Mouse (Mus musculus) stomach, embryonic 16.5 days (tissue): ENCODE results near the gene Kcne4. TPM values are rescaled to one million over a fixed set of nuclear protein-coding genes. Genes with fewer than 3 reads are reported as not detected.

Experiments used
- ATAC-seq: fragments of 200-750 bp; cut with Nextera tagmentation; 2 replicates; pipeline ENCODE4 v1.8.0; 2017; ENCODE audit warnings: moderate number of reproducible peaks, moderate TSS enrichment; ENCODE audit not compliant: insufficient read depth, low FRiP score
- H3K27ac ChIP-seq: fragments of 300-500 bp; sonication (generic); 2 replicates; pipeline ENCODE4 v1.5.1; 2014; ENCODE audit warnings: low read length
- H3K27me3 ChIP-seq: fragments of 300-500 bp; sonication (generic); 2 replicates; pipeline ENCODE4 v1.6.1; 2014; ENCODE audit warnings: low read length, control low read depth, mixed read lengths; ENCODE audit not compliant: control insufficient read depth, insufficient read depth
- H3K36me3 ChIP-seq: fragments of 300-500 bp; sonication (generic); 2 replicates; pipeline ENCODE4 v1.6.1; 2014; ENCODE audit warnings: low read length; ENCODE audit not compliant: control insufficient read depth, insufficient read depth
- H3K4me1 ChIP-seq: fragments of 300-500 bp; sonication (generic); 2 replicates; pipeline ENCODE4 v1.6.1; 2014; ENCODE audit warnings: low read length, control low read depth, mixed read lengths; ENCODE audit not compliant: control insufficient read depth, insufficient read depth
- H3K4me2 ChIP-seq: fragments of 300-500 bp; sonication (generic); 2 replicates; pipeline ENCODE4 v1.6.1; 2014; ENCODE audit warnings: low read depth, low read length, mixed read lengths
- H3K4me3 ChIP-seq: fragments of 300-500 bp; sonication (generic); replicated peaks from 2 replicates; pipeline ENCODE4 v1.5.1; 2014; ENCODE audit warnings: mild to moderate bottlenecking, low read length
- H3K9ac ChIP-seq: fragments of 300-500 bp; sonication (generic); 2 replicates; pipeline ENCODE4 v1.6.1; 2014; ENCODE audit warnings: low read length
- H3K9me3 ChIP-seq: fragments of 300-500 bp; sonication (generic); replicated peaks from 2 replicates; pipeline ENCODE4 v1.6.1; 2016; ENCODE audit warnings: low read length, control low read depth; ENCODE audit not compliant: control insufficient read depth
- WGBS: fragments of 180-500 bp; shearing (Covaris S2); extraction: QIAGEN DNeasy Blood & Tissue Kit; methylation state at CpG from one replicate; pipeline ENCODE4 v1.1.7; 2014; 5-methylcytosine and 5-hydroxymethylcytosine counted together
- polyA plus RNA-seq: library from polyadenylated mRNA; unstranded; fragments of >200 nt; fragmentation: Nextera tagmentation; extraction: Ambion mirVana; gene quantifications from 2 replicates; pipeline ENCODE4 v1.2.1, GENCODE M21; 2015

The Kcne4 gene
- polyA plus RNA-seq, 1 experiment from 2014 or later: 11.5 TPM

DNA sequence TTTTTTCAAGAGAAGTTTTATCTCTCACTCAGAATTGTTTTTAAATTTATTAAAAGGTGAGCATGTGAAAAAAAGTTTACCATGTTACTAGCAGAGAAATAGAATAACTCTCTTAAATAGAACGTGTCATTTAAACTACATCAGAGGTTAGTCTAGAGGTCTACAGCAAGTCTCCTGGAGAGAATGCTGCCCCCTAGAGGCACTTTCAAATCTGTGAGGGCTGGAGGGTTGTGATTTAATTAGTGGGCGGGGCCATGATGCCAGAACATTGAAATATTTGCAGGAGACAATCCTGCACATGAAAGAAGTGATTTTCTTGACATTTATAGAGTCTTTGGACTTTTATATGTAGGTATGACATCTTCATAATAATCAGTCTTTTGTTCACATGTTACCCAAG is 29.9 kb downstream of the Kcne4 start:
- no peaks in the 10 kb centered on the region for H3K4me1 ChIP-seq
- H3K4me3 ChIP-seq: no peak overlapping the region
- no peak overlapping the region for H3K4me2 ChIP-seq
- H3K9ac ChIP-seq: no peak overlapping the region
- no peak for ATAC-seq
- H3K9me3 ChIP-seq: no peaks in the 10 kb centered on the region
- no peak overlapping the region for H3K27ac ChIP-seq
- 33% methylated on average over 2 of the region's 2 CpGs for WGBS
- H3K36me3 ChIP-seq: no peaks in the 10 kb centered on the region
- no peaks in the 10 kb centered on the region for H3K27me3 ChIP-seq

DNA sequence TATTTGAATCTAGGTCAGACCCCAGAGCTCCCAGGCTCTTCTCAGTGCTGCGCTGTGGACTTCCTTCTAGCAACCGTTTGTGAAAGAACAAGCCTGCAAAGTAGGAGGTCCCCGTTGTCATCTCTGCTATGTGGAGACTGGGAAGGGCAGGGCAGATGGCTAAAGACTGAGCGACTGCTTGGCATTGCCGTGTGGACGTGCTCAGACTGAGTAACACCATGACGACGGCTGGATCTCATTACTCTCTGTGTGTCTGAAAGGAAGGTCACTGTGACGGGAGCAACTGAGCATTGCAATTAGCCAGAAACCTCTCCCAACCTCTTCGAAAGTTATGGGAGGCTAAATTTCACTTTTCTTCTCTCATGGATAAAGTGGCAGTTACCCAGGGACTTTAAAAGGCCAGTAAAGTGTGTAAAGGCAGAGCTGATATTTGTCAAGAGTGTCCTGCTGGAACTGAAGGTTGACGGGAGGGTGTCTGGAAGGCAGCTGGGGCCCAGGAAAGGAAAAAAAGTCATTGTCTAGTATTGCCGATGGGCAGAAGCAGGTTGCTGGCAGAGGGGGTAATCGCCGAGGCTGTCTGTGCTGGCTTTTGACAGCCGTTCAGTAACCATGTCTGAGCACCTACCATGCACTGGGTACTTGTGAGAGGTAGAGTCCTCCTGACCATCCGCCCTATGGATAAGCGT is 36.0 kb downstream of the Kcne4 start:
- Histone ChIP-seq H3K9ac (no peak overlapping the region), H3K36me3 (no peaks in the 10 kb centered on the region), H3K4me2 (no peak overlapping the region), H3K27me3 (no peaks in the 10 kb centered on the region), H3K4me3 (no peak overlapping the region), H3K4me1 (no peaks in the 10 kb centered on the region), H3K9me3 (no peaks in the 10 kb centered on the region), H3K27ac (no peak overlapping the region)
- peak; percentile 68 for ATAC-seq
- WGBS: 54% methylated on average over 17 of the region's 17 CpGs

DNA sequence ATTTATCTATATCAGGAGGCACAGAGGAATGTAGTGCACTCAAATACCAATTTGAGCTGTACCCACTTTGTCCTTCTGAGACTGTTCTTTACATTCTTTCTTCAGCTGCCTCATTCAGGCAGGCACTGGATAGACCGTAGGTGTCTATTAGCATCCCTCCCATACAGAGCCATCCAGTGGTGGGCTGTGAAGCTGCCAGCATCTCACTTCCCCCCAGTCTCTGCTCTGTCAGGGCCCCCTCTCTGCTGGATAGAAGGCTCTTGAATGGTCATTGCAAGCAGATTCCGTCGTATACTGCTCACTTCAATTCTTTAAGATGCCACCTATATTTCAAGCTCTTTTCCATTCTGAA is 36.5 kb downstream of the Kcne4 start:
- no peak overlapping the region for H3K9ac ChIP-seq
- no peak overlapping the region for H3K4me3 ChIP-seq
- H3K9me3 ChIP-seq: no peaks in the 10 kb centered on the region
- no peak overlapping the region for H3K4me2 ChIP-seq
- no peaks in the 10 kb centered on the region for H3K36me3 ChIP-seq
- H3K27me3 ChIP-seq: no peaks in the 10 kb centered on the region
- ATAC-seq: no peak
- H3K4me1 ChIP-seq: no peaks in the 10 kb centered on the region
- WGBS: 90% methylated on average over 3 of the region's 3 CpGs
- H3K27ac ChIP-seq: no peak overlapping the region

DNA sequence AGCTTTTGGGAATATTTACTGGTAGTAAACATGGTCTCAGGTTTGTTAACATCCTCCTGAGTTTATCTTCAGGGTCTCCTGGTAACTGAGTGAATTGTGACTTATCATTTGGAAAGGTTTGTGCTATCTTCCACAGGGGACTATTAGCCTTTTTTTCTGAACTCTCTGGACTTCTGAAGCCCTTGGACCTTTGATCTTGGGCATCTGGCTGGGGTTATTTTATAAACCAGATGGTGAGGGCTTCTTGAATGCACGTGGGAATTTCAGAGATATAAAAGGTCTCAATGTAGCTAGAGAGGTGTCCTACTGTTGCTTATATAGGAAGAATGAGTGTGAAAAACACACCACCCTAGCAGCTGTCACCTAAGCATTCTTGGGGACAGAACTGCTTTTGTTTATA is 37.7 kb downstream of the Kcne4 start:
- Histone ChIP-seq H3K4me2 (no peak overlapping the region), H3K27me3 (no peaks in the 10 kb centered on the region), H3K4me1 (no peaks in the 10 kb centered on the region), H3K4me3 (no peak overlapping the region), H3K27ac (no peak overlapping the region), H3K36me3 (no peaks in the 10 kb centered on the region), H3K9me3 (no peaks in the 10 kb centered on the region), H3K9ac (no peak overlapping the region)
- ATAC-seq: no peak
- 34% methylated on average over 1 of the region's 1 CpGs for WGBS

- Histone ChIP-seq H3K36me3 (no peaks in the 10 kb centered on the region), H3K27ac (no peak overlapping the region; the same call in 1 of the 2 replicates), H3K27me3 (no peaks in the 10 kb centered on the region), H3K4me2 (no peak overlapping the region), H3K9ac (no peak overlapping the region), H3K9me3 (no peaks in the 10 kb centered on the region), H3K4me3 (no peak overlapping the region), H3K4me1 (no peaks in the 10 kb centered on the region)
- 58% methylated on average over 4 of the region's 4 CpGs for WGBS
- ATAC-seq: no peak
Observed at GRCm38 (mm10) chr1:78859573-78859972, 43.0 kb downstream of the Kcne4 start.

DNA sequence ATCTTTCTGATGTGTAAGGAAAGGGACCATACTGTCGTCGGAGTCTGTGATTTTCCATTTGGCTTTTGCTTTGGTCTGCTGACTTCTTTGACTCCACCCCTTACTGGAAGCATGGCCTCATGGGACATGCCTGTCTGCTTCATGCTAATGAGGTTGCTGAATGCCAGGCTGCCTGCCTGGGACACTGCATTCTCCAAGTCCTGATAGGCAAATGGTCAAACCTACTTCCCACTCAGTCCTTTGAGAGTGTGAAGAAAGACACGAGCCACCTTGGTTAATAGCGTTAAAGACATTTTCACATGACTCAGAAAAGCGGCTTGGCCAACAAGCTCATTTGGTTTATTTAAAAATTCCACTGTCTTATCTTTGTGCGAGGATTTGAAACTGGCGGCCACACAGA is 43.5 kb downstream of the Kcne4 start:
- Histone ChIP-seq H3K4me2 (no peak overlapping the region), H3K27me3 (no peaks in the 10 kb centered on the region), H3K4me1 (no peaks in the 10 kb centered on the region), H3K4me3 (no peak overlapping the region), H3K27ac (no peak overlapping the region; the same call in 1 of the 2 replicates), H3K9me3 (no peaks in the 10 kb centered on the region), H3K36me3 (no peaks in the 10 kb centered on the region), H3K9ac (no peak overlapping the region)
- ATAC-seq: no peak
- WGBS: 56% methylated on average over 7 of the region's 7 CpGs

GRCm38 (mm10) chr1:78862281-78862680 is 45.7 kb downstream of the Kcne4 start:
- H3K27me3 ChIP-seq: no peaks in the 10 kb centered on the region
- 59% methylated on average over 1 of the region's 1 CpGs for WGBS
- ATAC-seq: no peak

GRCm38 (mm10) chr1:78863833-78864232 is 47.3 kb downstream of the Kcne4 start:
- Histone ChIP-seq H3K27ac (0 out of 2 replicates have a peak overlapping the region, but pooled peaks have one; percentile 38), H3K4me2 (no peak overlapping the region), H3K27me3 (no peaks in the 10 kb centered on the region), H3K36me3 (no peaks in the 10 kb centered on the region), H3K4me3 (no peak overlapping the region), H3K4me1 (no peaks in the 10 kb centered on the region), H3K9me3 (no peaks in the 10 kb centered on the region), H3K9ac (no peak overlapping the region)
- 0 out of 2 replicates have a peak, but pooled peaks have one; percentile 13 for ATAC-seq
- WGBS: 59% methylated on average over 2 of the region's 2 CpGs

More at GRCm38 (mm10) chr1:78862281-78862680, 45.7 kb downstream of the Kcne4 start:
- Histone ChIP-seq H3K4me1 (no peaks in the 10 kb centered on the region), H3K4me3 (no peak overlapping the region), H3K36me3 (no peaks in the 10 kb centered on the region), H3K27ac (no peak overlapping the region), H3K9me3 (no peaks in the 10 kb centered on the region), H3K4me2 (no peak overlapping the region), H3K9ac (no peak overlapping the region)

DNA sequence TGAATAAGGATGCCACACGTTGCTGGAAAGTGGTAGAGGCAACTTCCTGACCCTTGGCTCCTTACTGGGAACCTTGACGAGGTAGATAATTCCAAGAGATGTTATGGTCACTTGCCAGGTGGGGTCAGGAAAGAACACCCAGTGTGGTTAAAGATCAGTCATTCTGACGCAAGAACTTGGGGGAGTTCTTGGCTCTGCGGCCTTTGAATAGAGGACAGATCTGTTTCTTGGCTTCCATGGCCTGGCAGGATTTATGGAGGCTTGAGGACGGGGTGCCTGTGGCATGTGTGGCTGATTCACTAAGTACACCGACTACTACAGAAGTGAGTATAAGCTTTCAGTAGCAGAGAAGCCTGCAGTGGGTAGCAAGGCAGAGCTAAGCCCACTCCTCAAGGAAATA is 47.8 kb downstream of the Kcne4 start:
- WGBS: 48% methylated on average over 6 of the region's 6 CpGs
- Histone ChIP-seq H3K4me2 (no peak overlapping the region), H3K27ac (peak overlapping the region; percentile 38; the same call in 1 of the 2 replicates), H3K36me3 (no peaks in the 10 kb centered on the region), H3K27me3 (no peaks in the 10 kb centered on the region), H3K9me3 (no peaks in the 10 kb centered on the region), H3K4me3 (no peak overlapping the region), H3K4me1 (no peaks in the 10 kb centered on the region), H3K9ac (no peak overlapping the region)
- no peak for ATAC-seq
